Mouse (Mus musculus) midbrain, embryonic 12.5 days (tissue): Measurements from ENCODE around the gene Osgin1. TPM values are rescaled to one million over a fixed set of nuclear protein-coding genes. Genes with fewer than 3 reads are reported as not detected.

ENCODE experiments used
- ATAC-seq: fragments of 200-750 bp; cut with Nextera tagmentation; 2 replicates; pipeline ENCODE4 v1.8.0; 2017; ENCODE audit warnings: low read depth, moderate TSS enrichment, moderate library complexity; ENCODE audit not compliant: low FRiP score
- H3K27ac ChIP-seq: fragments of 300-500 bp; sonication (generic); replicated peaks from 2 replicates; pipeline ENCODE4 v1.5.1; 2016; ENCODE audit warnings: mild to moderate bottlenecking
- H3K27me3 ChIP-seq: fragments of 300-500 bp; sonication (generic); 2 replicates; pipeline ENCODE4 v1.6.1; 2016; ENCODE audit warnings: mild to moderate bottlenecking
- H3K36me3 ChIP-seq: fragments of 300-500 bp; sonication (generic); 2 replicates; pipeline ENCODE4 v1.6.1; 2016
- H3K4me1 ChIP-seq: fragments of 300-500 bp; sonication (generic); 2 replicates; pipeline ENCODE4 v1.6.1; 2016
- H3K4me2 ChIP-seq: fragments of 300-500 bp; sonication (generic); replicated peaks from 2 replicates; pipeline ENCODE4 v1.6.1; 2016; ENCODE audit warnings: mild to moderate bottlenecking, moderate library complexity
- H3K4me3 ChIP-seq: fragments of 300-500 bp; sonication (generic); 2 replicates; pipeline ENCODE4 v1.5.1; 2016; ENCODE audit warnings: mild to moderate bottlenecking
- H3K9ac ChIP-seq: fragments of 300-500 bp; sonication (generic); replicated peaks from 2 replicates; pipeline ENCODE4 v1.6.1; 2016; ENCODE audit warnings: mild to moderate bottlenecking, moderate library complexity
- H3K9me3 ChIP-seq: fragments of 300-500 bp; sonication (generic); 2 replicates; pipeline ENCODE4 v1.6.1; 2016; ENCODE audit warnings: mild to moderate bottlenecking
- WGBS: fragments of 180-500 bp; shearing (Covaris S2); methylation state at CpG from one replicate; pipeline ENCODE4 v1.1.7; 2016; 5-methylcytosine and 5-hydroxymethylcytosine counted together
- polyA plus RNA-seq: library from polyadenylated mRNA; unstranded; fragments of >200 nt; fragmentation: Nextera tagmentation; extraction: Ambion mirVana; gene quantifications from 2 replicates; pipeline ENCODE4 v1.2.1, GENCODE M21; 2016

Gene Osgin1
- polyA plus RNA-seq, 1 experiment from 2014 or later = 0.14 TPM

DNA sequence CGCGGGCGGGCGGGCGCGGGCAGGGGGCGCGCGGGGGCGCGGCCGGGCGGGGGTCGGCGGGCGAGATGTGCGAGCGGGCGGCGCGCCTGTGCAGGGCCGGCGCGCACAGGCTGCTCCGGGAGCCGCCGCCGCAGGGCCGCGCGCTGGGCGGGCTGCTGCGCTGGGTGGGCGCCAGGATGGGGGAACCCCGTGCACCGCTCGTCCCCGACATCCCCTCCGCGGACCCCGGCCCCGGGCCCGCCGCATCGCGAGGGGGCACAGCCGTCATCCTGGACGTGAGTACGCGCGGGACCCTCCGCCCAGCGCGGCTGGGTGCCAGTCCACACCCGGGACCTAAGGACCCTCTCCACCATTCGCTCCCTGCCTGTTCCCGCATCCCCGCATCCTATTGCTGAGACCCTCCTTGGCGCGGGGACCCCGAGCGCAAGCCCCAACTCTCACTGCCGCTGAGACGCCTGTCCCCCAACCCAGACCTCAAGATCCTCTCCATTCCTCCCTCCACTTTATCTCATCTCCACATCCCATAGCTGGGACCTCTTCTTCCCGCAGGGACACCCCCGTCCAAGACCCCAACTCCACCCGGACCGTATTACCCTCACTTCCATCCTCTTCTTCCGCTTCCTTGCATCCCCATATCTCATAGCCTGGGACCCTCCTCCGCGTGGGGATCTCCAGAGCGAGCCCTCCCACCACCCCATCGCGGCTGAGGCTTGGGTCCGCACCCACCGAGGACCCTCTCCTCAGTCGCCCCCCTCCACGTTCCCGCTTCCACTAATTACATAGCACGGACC, 13.3 kb downstream of the Osgin1 start:
- WGBS = under 1% methylated on average over 59 of the region's 80 CpGs
- H3K9me3 ChIP-seq = no peaks in the 10 kb centered on the region
- H3K4me1 ChIP-seq = peaks cover 13% of the 10 kb centered on the region
- peak overlapping the region; percentile 88 for H3K4me2 ChIP-seq
- H3K4me3 ChIP-seq = peak overlapping the region; percentile 76
- H3K9ac ChIP-seq = peak overlapping the region; percentile 79
- H3K36me3 ChIP-seq = no peaks in the 10 kb centered on the region
- peaks cover 49% of the 10 kb centered on the region for H3K27me3 ChIP-seq
- no peak overlapping the region; the same call in 1 of the 2 replicates for H3K27ac ChIP-seq
- peak; percentile 79 for ATAC-seq

GRCm38 (mm10) chr8:119447781-119448170, 13.9 kb downstream of the Osgin1 start:
- H3K27me3 ChIP-seq = peaks cover 43% of the 10 kb centered on the region
- H3K9ac ChIP-seq = peak overlapping the region; percentile 79
- no peaks in the 10 kb centered on the region for H3K9me3 ChIP-seq
- peak overlapping the region; percentile 88 for H3K4me2 ChIP-seq
- WGBS = under 1% methylated on average over 17 of the region's 17 CpGs
- no peak for ATAC-seq
- no peaks in the 10 kb centered on the region for H3K36me3 ChIP-seq
- no peak overlapping the region for H3K27ac ChIP-seq
- H3K4me3 ChIP-seq = peak overlapping the region; percentile 76
- peaks cover 13% of the 10 kb centered on the region for H3K4me1 ChIP-seq

- no peaks in the 10 kb centered on the region for H3K36me3 ChIP-seq
- WGBS = 81% methylated on average over 12 of the region's 12 CpGs
- H3K27ac ChIP-seq = no peak overlapping the region
- H3K9ac ChIP-seq = no peak overlapping the region
- H3K9me3 ChIP-seq = no peaks in the 10 kb centered on the region
- H3K27me3 ChIP-seq = peaks cover 42% of the 10 kb centered on the region
- no peak overlapping the region for H3K4me3 ChIP-seq
- no peak for ATAC-seq
- no peak overlapping the region for H3K4me2 ChIP-seq
- peaks cover 13% of the 10 kb centered on the region for H3K4me1 ChIP-seq
These were observed 15.7 kb downstream of the Osgin1 start for GRCm38 (mm10) chr8:119449627-119450026.

DNA sequence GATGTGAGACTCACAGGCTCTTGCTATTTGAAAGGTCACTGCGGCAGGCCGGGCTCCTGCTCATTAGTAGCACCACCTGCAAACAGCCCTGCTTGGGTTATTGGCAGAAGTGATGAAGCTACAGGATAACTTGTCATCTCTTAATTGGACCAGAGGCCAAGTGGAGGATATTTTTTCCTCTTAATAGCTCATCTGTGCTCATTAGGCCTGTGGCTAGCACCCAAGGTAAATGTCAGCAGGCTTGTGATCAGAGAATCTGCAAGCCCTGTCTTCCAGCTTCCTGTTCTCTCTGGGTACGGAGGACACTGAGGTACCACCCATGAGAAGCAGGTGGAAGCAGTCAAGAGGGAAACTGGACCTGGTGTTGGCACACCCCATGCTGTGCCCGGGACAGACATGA, 17.2 kb downstream of the Osgin1 start:
- Histone ChIP-seq H3K27me3 (peaks cover 37% of the 10 kb centered on the region), H3K9me3 (no peaks in the 10 kb centered on the region), H3K4me3 (no peak overlapping the region), H3K27ac (no peak overlapping the region), H3K4me1 (peaks cover 13% of the 10 kb centered on the region), H3K36me3 (no peaks in the 10 kb centered on the region), H3K9ac (no peak overlapping the region), H3K4me2 (no peak overlapping the region)
- 84% methylated on average over 4 of the region's 4 CpGs for WGBS
- no peak for ATAC-seq

GRCm38 (mm10) chr8:119452919-119453318, 19.0 kb downstream of the Osgin1 start:
- Histone ChIP-seq H3K4me3 (no peak overlapping the region), H3K9me3 (no peaks in the 10 kb centered on the region), H3K36me3 (no peaks in the 10 kb centered on the region), H3K4me1 (peaks cover 5% of the 10 kb centered on the region; the same call in 1 of the 2 replicates), H3K4me2 (no peak overlapping the region), H3K27me3 (peaks cover 28% of the 10 kb centered on the region), H3K9ac (no peak overlapping the region), H3K27ac (no peak overlapping the region)
- no peak for ATAC-seq
- 84% methylated on average over 5 of the region's 5 CpGs for WGBS

DNA sequence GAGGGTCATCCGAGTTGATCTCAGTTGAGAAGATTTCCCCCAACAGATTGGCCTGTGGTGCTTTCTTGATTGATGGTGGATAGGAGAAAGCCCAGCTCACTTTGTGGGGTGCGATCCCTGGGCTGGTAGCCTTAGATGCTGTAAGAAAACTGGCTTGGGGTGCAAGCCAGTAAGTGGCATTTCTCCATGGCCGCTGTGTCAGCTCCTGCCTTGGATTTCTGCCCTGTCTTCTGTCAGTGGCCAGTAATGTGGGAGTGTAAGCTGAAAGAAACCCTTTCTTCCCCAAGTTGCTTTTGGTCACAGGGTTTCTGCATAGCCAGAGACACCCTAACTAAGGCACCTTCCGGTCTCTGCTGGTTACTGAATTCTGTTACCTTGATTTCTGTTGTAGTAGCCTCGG, 22.1 kb downstream of the Osgin1 start:
- H3K27ac ChIP-seq = no peak overlapping the region
- no peak overlapping the region for H3K4me2 ChIP-seq
- no peak for ATAC-seq
- H3K4me1 ChIP-seq = peaks cover 13% of the 10 kb centered on the region; the same call in 1 of the 2 replicates
- H3K9me3 ChIP-seq = no peaks in the 10 kb centered on the region
- H3K36me3 ChIP-seq = no peaks in the 10 kb centered on the region
- H3K4me3 ChIP-seq = no peak overlapping the region
- no peaks in the 10 kb centered on the region for H3K27me3 ChIP-seq
- WGBS = 88% methylated on average over 5 of the region's 5 CpGs
- H3K9ac ChIP-seq = no peak overlapping the region

- no peak overlapping the region for H3K4me3 ChIP-seq
- ATAC-seq = 0 out of 2 replicates have a peak, but pooled peaks have one; percentile 42
- no peaks in the 10 kb centered on the region for H3K36me3 ChIP-seq
- peaks cover 33% of the 10 kb centered on the region for H3K4me1 ChIP-seq
- no peak overlapping the region for H3K9ac ChIP-seq
- H3K27ac ChIP-seq = peak overlapping the region; percentile 72
- no peaks in the 10 kb centered on the region for H3K9me3 ChIP-seq
- 46% methylated on average over 16 of the region's 16 CpGs for WGBS
- peaks cover 23% of the 10 kb centered on the region for H3K27me3 ChIP-seq
- H3K4me2 ChIP-seq = no peak overlapping the region
These were observed 25.8 kb downstream of the Osgin1 start for GRCm38 (mm10) chr8:119459724-119460123.

DNA sequence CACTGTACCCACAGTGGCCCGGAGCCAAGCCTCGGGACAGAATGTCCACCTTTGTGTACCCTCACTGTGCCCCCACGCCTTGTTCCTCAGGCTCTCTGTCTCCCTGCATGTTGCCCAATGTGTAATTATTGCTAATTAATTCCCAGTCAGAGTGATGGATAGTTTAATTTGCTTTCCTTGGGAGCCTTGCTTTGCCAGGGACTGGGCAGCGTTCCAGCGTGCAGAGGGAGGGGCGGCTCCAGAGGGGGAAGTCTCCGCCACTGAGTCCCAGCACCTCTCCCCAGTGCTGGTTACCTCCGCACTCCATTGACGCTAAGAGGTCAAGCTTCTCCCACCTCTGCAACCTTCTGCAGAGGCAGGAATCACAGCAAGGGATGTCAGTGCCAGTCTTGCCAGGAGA, 27.4 kb downstream of the Osgin1 start:
- Histone ChIP-seq H3K4me2 (no peak overlapping the region), H3K27me3 (peaks cover 40% of the 10 kb centered on the region), H3K9ac (no peak overlapping the region), H3K4me3 (no peak overlapping the region), H3K27ac (no peak overlapping the region), H3K4me1 (peaks cover 49% of the 10 kb centered on the region), H3K36me3 (no peaks in the 10 kb centered on the region), H3K9me3 (no peaks in the 10 kb centered on the region)
- 85% methylated on average over 9 of the region's 9 CpGs for WGBS
- no peak for ATAC-seq

DNA sequence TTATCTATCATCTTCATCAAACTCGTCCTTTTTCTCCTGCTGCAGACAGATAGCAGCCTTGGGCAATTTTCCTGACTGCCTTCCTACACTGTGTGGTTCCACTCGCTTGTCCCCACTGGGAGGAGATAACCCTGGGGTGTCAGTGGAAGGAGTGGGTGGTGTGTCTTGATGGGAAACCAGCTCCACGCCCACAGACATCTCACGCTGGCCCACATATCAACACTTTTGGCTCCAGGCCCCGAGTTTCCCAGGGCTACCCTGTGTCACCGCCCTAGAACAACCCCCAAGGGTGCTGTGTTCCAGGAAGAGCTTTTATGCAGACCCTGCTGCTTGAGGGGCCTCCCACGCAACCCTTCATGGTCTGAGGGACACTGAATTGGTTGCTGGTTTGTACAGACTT, 29.8 kb downstream of the Osgin1 start:
- H3K9me3 ChIP-seq = no peaks in the 10 kb centered on the region
- H3K4me1 ChIP-seq = peaks cover 55% of the 10 kb centered on the region

DNA sequence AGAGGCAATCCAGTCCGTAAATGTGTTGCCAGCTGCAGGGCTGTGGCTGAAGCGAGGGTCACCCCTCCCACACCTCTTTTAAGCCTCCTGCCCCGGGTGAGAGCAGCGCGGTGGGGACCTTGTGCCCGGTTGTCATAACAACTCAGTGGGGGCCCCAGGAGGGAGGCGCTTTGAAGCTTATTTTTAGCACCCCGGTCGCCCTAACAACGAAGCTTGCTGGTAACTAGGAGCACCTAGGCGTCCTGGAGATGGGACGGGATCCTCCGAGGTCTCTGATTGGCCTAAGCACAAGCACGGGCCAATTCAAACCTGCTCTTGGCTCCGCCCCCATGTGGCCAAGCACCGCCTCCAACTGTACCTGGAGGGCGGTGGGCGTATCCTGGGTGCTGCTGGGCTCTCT, 32.2 kb downstream of the Osgin1 start:
- H3K9ac ChIP-seq = no peak overlapping the region
- H3K27ac ChIP-seq = 0 out of 2 replicates have a peak overlapping the region, but pooled peaks have one; percentile 36
- 3% methylated on average over 18 of the region's 18 CpGs for WGBS

More for the DNA sequence above, 29.8 kb downstream of the Osgin1 start:
- H3K9ac ChIP-seq = no peak overlapping the region
- no peak overlapping the region for H3K27ac ChIP-seq
- no peaks in the 10 kb centered on the region for H3K36me3 ChIP-seq
- 48% methylated on average over 7 of the region's 7 CpGs for whole genome bisulfite sequencing
- no peak overlapping the region for H3K4me2 ChIP-seq
- ATAC-seq = 0 out of 2 replicates have a peak, but pooled peaks have one; percentile 25
- peaks cover 40% of the 10 kb centered on the region for H3K27me3 ChIP-seq
- H3K4me3 ChIP-seq = no peak overlapping the region

DNA sequence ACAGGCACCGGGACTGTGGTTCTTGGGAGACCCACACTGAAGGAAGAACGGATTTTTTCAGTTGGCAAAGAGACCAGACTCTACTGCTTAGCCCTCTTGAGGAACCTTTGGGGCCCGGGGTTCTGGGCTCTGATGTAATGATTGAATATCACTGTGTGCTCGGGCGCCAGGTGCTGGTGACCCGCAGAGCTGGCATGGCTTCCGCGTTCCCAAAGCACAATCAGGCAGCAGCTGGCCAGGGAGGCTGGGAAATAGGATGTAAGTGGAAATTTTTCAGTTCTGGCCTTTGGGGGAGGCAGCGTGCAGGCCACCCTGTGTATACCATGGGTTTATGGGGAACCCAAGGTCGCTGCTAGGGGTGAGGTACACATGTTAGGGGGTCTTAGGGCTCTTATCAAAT, 32.9 kb downstream of the Osgin1 start:
- H3K4me2 ChIP-seq = no peak overlapping the region
- no peak for ATAC-seq
- H3K36me3 ChIP-seq = no peaks in the 10 kb centered on the region
- no peak overlapping the region for H3K4me3 ChIP-seq
- H3K27me3 ChIP-seq = peaks cover 34% of the 10 kb centered on the region
- WGBS = 72% methylated on average over 10 of the region's 10 CpGs
- peak overlapping the region; percentile 36; the same call in 1 of the 2 replicates for H3K27ac ChIP-seq
- H3K4me1 ChIP-seq = peaks cover 35% of the 10 kb centered on the region
- no peak overlapping the region for H3K9ac ChIP-seq
- H3K9me3 ChIP-seq = no peaks in the 10 kb centered on the region

More for the DNA sequence above, 32.2 kb downstream of the Osgin1 start:
- H3K4me3 ChIP-seq = no peak overlapping the region
- no peaks in the 10 kb centered on the region for H3K36me3 ChIP-seq
- H3K9me3 ChIP-seq = no peaks in the 10 kb centered on the region
- peak overlapping the region; percentile 42 for H3K4me2 ChIP-seq
- peaks cover 40% of the 10 kb centered on the region for H3K27me3 ChIP-seq
- ATAC-seq = peak; percentile 53; the same call in 1 of the 2 replicates
- H3K4me1 ChIP-seq = peaks cover 41% of the 10 kb centered on the region

DNA sequence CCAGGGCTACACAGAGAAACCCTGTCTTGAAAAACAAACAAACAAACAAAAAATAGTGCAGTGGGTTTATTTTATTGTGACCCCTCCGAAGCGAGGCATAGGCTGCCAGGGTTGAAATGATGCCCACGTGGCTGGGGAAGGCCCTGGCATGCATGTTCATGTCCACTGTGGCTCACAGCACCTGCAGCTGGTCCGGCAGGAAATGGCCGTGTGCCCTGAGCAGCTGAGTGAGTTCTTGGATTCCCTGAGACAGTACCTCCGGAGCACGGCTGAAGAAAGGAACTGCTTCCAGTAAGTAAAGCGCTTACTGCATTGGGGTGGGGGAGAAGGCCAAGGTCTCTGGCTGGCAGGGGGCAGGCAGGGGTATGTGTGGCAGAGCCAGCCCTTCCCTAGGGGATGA, 34.2 kb downstream of the Osgin1 start:
- ATAC-seq = no peak
- Histone ChIP-seq H3K9me3 (no peaks in the 10 kb centered on the region), H3K27ac (no peak overlapping the region), H3K9ac (no peak overlapping the region), H3K4me1 (peaks cover 35% of the 10 kb centered on the region), H3K36me3 (0 out of 2 replicates have a peak, but pooled peaks cover 3% of the 10 kb centered on the region), H3K4me3 (no peak overlapping the region), H3K27me3 (peaks cover 23% of the 10 kb centered on the region), H3K4me2 (no peak overlapping the region)
- 95% methylated on average over 8 of the region's 8 CpGs for WGBS
